Comparison of ENCODE assay signal across 18 mouse cellular contexts in genomic region chr12:100727891-100728290, GRCm38 (mm10). TPM values are rescaled to one million over a fixed set of nuclear protein-coding genes. Genes with fewer than 3 reads are reported as not detected.
DNase-seq lines count a peak whose midpoint lies in the region; TF ChIP-seq lines count a peak whose summit lies in the region.
"Had no signal": no experiment of that assay in that cellular context is flagged by ENCODE, and none has a peak within 500 bp of the region (broad histone marks: within the 10 kb centered on the region; RNA-seq: fewer than 3 reads in every experiment).

No protein-coding gene starts in this region.

- H3K27ac ChIP-seq in cerebellum, adult 2 months (ENCODE audit: insufficient read depth, low read length), result no peak overlapping the region
- H3K27ac ChIP-seq: embryonic facial prominence, embryonic 10.5 days; embryonic facial prominence, embryonic 12.5 days; forebrain, embryonic 13.5 days; forebrain, embryonic 15.5 days had no signal

- intact Hi-C loops in gastrocnemius, postnatal 14 days (cut with DNase I; ENCODE audit: low total_unique reads), result no loop called here

- H3K27me3 ChIP-seq in cerebellum, adult 2 months (ENCODE audit: control insufficient read depth, insufficient read depth, low read length), result no peaks in the 10 kb centered on the region
- H3K27me3 ChIP-seq: CH12.LX; embryonic facial prominence, embryonic 12.5 days; forebrain, embryonic 13.5 days; forebrain, embryonic 15.5 days; Patski had no signal

- no peak overlapping the region for H3K4me3 ChIP-seq in cerebellum, adult 2 months (replicated peaks; ENCODE audit: insufficient read depth, low read depth, low read length)
- H3K4me3 ChIP-seq: embryonic facial prominence, embryonic 10.5 days; embryonic facial prominence, embryonic 12.5 days; forebrain, embryonic 13.5 days; forebrain, embryonic 15.5 days had no signal

- TF ChIP-seq CTCF in cerebellum, adult 2 months (IDR thresholded peaks at IDR 0.05; ENCODE audit: borderline replicate concordance, insufficient read depth, low read depth, low read length), result no peak

- no peak for TF ChIP-seq POLR2A in cerebellum, adult 2 months (IDR thresholded peaks at IDR 0.05; ENCODE audit: borderline replicate concordance, insufficient read depth, low read length)

- no peaks in the 10 kb centered on the region; the same call in 1 of the 2 replicates for H3K4me1 ChIP-seq in cerebellum, adult 2 months (ENCODE audit: control insufficient read depth, insufficient read depth, low read length)

- peak; percentile 28 for DNase-seq in cerebellum, adult 9-10 months
- DNase-seq in cerebellum, adult 2 months, result no peak
- DNase-seq in heart, adult 11 months, result peak; percentile 77
- DNase-seq in heart, postnatal 4 days, result no peak
- peak; percentile 77 for DNase-seq in R1 (ENCODE audit: low read depth, low spot score)
- DNase-seq in gastrocnemius, postnatal 14 days, result no peak
- no peak for DNase-seq in neural tube, embryonic 10.5 days (ENCODE audit: extremely low spot score, low spot score)
- DNase-seq: adrenal gland, adult 8-10 months; adrenal gland, postnatal 14 days; adrenal gland, postnatal 36 days; cerebellum, adult 11-12 months; forebrain, postnatal 0 days had no signal

- WGBS in cerebellum, adult 2 months, result 31% methylated on average over 7 of the region's 7 CpGs

RNA-seq across cellular contexts. Expression of gene Rps6ka5, which starts 1.1 kb away (rescaled TPM):
- polyA plus RNA-seq in cerebellum, adult 2 months (2012; rRNA removed), result 22.9 and 25.0 TPM in 2 replicates
- 10 to 100 TPM; 11.1 to 11.6 TPM for total RNA-seq in heart, postnatal 4 days (2021)
- total RNA-seq in gastrocnemius, postnatal 14 days (2021), result 10 to 100 TPM in 1 of 2 experiments, 1 to 10 TPM in 1; 7.3 to 13.6 TPM

RNA-seq across cellular contexts. Expression of gene Dglucy, which starts 51.0 kb away (rescaled TPM):
- 7.4 and 7.5 TPM in 2 replicates for polyA plus RNA-seq in cerebellum, adult 2 months (2012; rRNA removed)
- total RNA-seq in heart, postnatal 4 days (2021), result 10 to 100 TPM; 14.2 to 17.0 TPM
- 1 to 10 TPM; 5.9 to 6.5 TPM for total RNA-seq in gastrocnemius, postnatal 14 days (2021)

Comparison
In these comparisons a context has a peak if more than half of its experiments do, and no peak if none do; other contexts are left out.
1. DNase-seq: peak in cerebellum, adult 9-10 months (single experiment), heart, adult 11 months (single experiment) and R1 (single experiment); none in cerebellum, adult 2 months (0 of 2), heart, postnatal 4 days (single experiment), gastrocnemius, postnatal 14 days (single experiment) and neural tube, embryonic 10.5 days (single experiment).